Mouse (Mus musculus): ENCODE measurements around the gene Clec4a4. TPM values are rescaled to one million over a fixed set of nuclear protein-coding genes. Genes with fewer than 3 reads are reported as not detected.
"Not testable (repeated sequence)": the region's sequence is repeated elsewhere in the genome, so short reads cannot be mapped to it uniquely, and the experiment has no call there.

Clec4a4 gene
- not detected in 2 replicates for polyA plus RNA-seq (2016; fragmentation: Nextera tagmentation; extraction: Ambion mirVana)

DNA sequence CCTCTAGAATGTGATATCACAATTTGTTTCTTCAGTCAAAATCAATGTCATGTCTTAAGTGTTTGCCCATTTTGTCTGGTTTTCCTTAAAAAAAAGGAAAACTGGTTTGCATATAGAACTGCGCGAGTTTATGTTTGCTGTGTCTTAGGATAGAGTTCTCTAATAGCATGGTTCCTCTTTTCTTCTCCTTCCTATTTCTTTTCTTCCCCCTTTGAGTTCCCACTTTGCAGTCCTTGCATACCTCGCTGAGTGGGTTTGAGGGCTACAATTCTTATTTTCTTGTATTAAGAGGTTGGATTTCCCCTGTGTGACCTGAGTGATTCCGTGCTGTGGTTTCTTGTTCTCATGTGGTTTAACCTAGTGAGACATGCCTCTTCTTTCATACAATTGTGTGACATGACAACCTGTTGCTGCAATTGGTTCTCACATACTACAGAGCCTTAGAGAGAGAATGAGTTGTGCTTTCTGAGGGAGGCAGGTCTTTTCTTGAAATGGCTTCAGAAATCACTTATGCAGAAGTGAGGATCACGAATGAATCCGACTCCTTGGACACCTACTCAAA lies at the start of gene Clec4a4:
TSS of gene Clec4a4 (plus strand) at position 492 of the 562 bp plus-strand sequence.
- DNase-seq (ENCODE audit: low spot score): no peak
- no peaks in the 10 kb centered on the region for H3K9me3 ChIP-seq
- 76% methylated on average over 6 of the region's 6 CpGs for WGBS
- H3K27ac ChIP-seq: no peak within 1 kb of the TSS
- no peaks in the 10 kb centered on the region for H3K4me1 ChIP-seq
- no peaks in the 10 kb centered on the region for H3K27me3 ChIP-seq (ENCODE audit: insufficient read depth, poor library complexity, severe bottlenecking)
- no peak within 1 kb of the TSS for H3K4me3 ChIP-seq
- no peaks in the 10 kb centered on the region for H3K36me3 ChIP-seq

DNA sequence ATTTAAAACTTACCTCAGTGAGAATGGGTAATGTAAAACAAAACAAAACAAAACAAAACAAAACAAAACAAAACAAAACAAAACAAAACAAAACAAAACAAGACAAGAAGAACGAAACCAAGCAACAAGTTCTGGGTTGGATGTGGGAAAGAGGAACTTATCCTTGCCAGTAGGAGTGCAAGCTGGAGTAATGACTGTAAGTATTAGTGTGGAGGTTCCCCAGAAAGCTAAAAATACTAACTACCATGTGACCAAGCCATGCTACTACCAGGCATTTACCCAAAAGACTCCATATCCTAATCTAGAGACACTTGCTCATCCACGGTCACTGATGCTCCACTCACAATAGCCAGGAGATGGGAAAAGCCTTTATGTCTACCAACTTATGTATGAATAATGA lies 43.4 kb upstream of the Clec4a4 start:
- H3K27ac ChIP-seq: no peak overlapping the region
- 83% methylated on average over 2 of the region's 2 CpGs for WGBS
- no peaks in the 10 kb centered on the region for H3K9me3 ChIP-seq
- no peak for DNase-seq (ENCODE audit: low spot score)
- no peaks in the 10 kb centered on the region for H3K27me3 ChIP-seq (ENCODE audit: insufficient read depth, poor library complexity, severe bottlenecking)
- no peak overlapping the region for H3K4me3 ChIP-seq
- H3K4me1 ChIP-seq: no peaks in the 10 kb centered on the region
- no peaks in the 10 kb centered on the region for H3K36me3 ChIP-seq

GRCm38 (mm10) chr6:122952401-122952800 lies 37.8 kb upstream of the Clec4a4 start, which contains the start of gene Clec4a3:
Gene Clec4a3, plus strand, starts transcription at chr6:122952515.
- Histone ChIP-seq H3K9me3 (no peaks in the 10 kb centered on the region), H3K36me3 (no peaks in the 10 kb centered on the region), H3K4me3 (no peak within 1 kb of the TSS), H3K4me1 (no peaks in the 10 kb centered on the region), H3K27me3 (ENCODE audit: insufficient read depth, poor library complexity, severe bottlenecking) (no peaks in the 10 kb centered on the region), H3K27ac (no peak within 1 kb of the TSS)
- WGBS: 76% methylated on average over 8 of the region's 8 CpGs
- DNase-seq (ENCODE audit: low spot score): no peak

DNA sequence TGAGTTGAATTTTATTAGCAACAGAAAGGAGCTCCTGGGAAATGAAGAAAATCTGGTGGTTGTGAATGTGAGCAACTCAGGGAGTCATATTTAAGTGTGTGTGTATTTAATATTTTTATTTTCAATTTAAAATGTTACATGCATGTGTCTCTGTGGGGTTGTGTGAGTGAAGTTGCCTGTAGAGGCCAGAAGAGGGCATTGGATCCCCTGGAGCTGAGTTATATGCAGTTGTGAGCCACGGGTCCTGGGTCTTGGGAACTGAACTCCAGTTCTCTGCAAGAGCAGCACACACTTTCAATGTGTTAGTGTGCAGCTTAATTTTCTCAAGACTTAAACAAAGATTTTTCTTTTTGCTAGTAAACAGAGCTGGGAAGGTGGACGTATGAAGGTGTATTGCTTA lies 25.6 kb upstream of the Clec4a4 start:
- H3K27me3 ChIP-seq (ENCODE audit: insufficient read depth, poor library complexity, severe bottlenecking): no peaks in the 10 kb centered on the region
- WGBS: 72% methylated on average over 2 of the region's 2 CpGs
- H3K36me3 ChIP-seq: no peaks in the 10 kb centered on the region
- no peaks in the 10 kb centered on the region for H3K4me1 ChIP-seq
- no peak overlapping the region for H3K4me3 ChIP-seq
- no peak for DNase-seq (ENCODE audit: low spot score)
- no peak overlapping the region for H3K27ac ChIP-seq
- H3K9me3 ChIP-seq: no peaks in the 10 kb centered on the region

GRCm38 (mm10) chr6:122969048-122969447 lies 21.1 kb upstream of the Clec4a4 start:
- 73% methylated on average over 2 of the region's 2 CpGs for WGBS
- H3K9me3 ChIP-seq: no peaks in the 10 kb centered on the region
- H3K27ac ChIP-seq: no peak overlapping the region
- H3K4me1 ChIP-seq: no peaks in the 10 kb centered on the region
- no peaks in the 10 kb centered on the region for H3K36me3 ChIP-seq
- no peaks in the 10 kb centered on the region for H3K27me3 ChIP-seq (ENCODE audit: insufficient read depth, poor library complexity, severe bottlenecking)
- H3K4me3 ChIP-seq: no peak overlapping the region
- DNase-seq (ENCODE audit: low spot score): no peak

- 77% methylated on average over 2 of the region's 2 CpGs for WGBS
- not testable (repeated sequence) for H3K4me1 ChIP-seq; H3K9me3 ChIP-seq; H3K4me3 ChIP-seq; H3K36me3 ChIP-seq; H3K27me3 ChIP-seq (ENCODE audit: insufficient read depth, poor library complexity, severe bottlenecking); DNase-seq (ENCODE audit: low spot score); H3K27ac ChIP-seq
These were observed 14.5 kb downstream of the Clec4a4 start for GRCm38 (mm10) chr6:123004696-123005095.

- WGBS: 41% methylated on average over 1 of the region's 1 CpGs
- no peak overlapping the region for H3K4me3 ChIP-seq
- H3K9me3 ChIP-seq: no peaks in the 10 kb centered on the region; the same call in 1 of the 2 replicates
- no peaks in the 10 kb centered on the region for H3K4me1 ChIP-seq
- no peaks in the 10 kb centered on the region for H3K27me3 ChIP-seq (ENCODE audit: insufficient read depth, poor library complexity, severe bottlenecking)
- no peaks in the 10 kb centered on the region for H3K36me3 ChIP-seq
- no peak overlapping the region for H3K27ac ChIP-seq
- no peak for DNase-seq (ENCODE audit: low spot score)
These were observed 15.4 kb downstream of the Clec4a4 start for GRCm38 (mm10) chr6:123005591-123005990.

- WGBS: 71% methylated on average over 2 of the region's 2 CpGs
- 0 out of 2 replicates have a peak, but pooled peaks cover 9% of the 10 kb centered on the region for H3K9me3 ChIP-seq
- no peak for DNase-seq (ENCODE audit: low spot score)
- H3K4me3 ChIP-seq: no peak within 1 kb of the TSS
- H3K27me3 ChIP-seq (ENCODE audit: insufficient read depth, poor library complexity, severe bottlenecking): no peaks in the 10 kb centered on the region
- H3K4me1 ChIP-seq: no peaks in the 10 kb centered on the region
- no peaks in the 10 kb centered on the region for H3K36me3 ChIP-seq
- no peak within 1 kb of the TSS for H3K27ac ChIP-seq
These were observed 59.7 kb downstream of the Clec4a4 start, which contains the start of gene Clec4b1 for GRCm38 (mm10) chr6:123049742-123050372. Gene Clec4b1, plus strand, starts transcription at chr6:123049962.

Other genes with a start within 250 kb of the Clec4a4 start
- 55.8 and 85.3 TPM in 2 replicates for gene Slc2a3, start 188.7 kb upstream of the Clec4a4 start, polyA plus RNA-seq (2016; fragmentation: Nextera tagmentation; extraction: Ambion mirVana)
- 4.8 and 4.9 TPM in 2 replicates for gene Foxj2, start 170.5 kb upstream of the Clec4a4 start, polyA plus RNA-seq (2016; fragmentation: Nextera tagmentation; extraction: Ambion mirVana)
- gene C3ar1, start 134.2 kb upstream of the Clec4a4 start, polyA plus RNA-seq (2016; fragmentation: Nextera tagmentation; extraction: Ambion mirVana): 0.74 and 0.85 TPM in 2 replicates
- gene Necap1, start 115.9 kb upstream of the Clec4a4 start, polyA plus RNA-seq (2016; fragmentation: Nextera tagmentation; extraction: Ambion mirVana): 61.5 and 70.6 TPM in 2 replicates
- 0.27 and 0.63 TPM in 2 replicates for gene Clec4a1, start 68.5 kb upstream of the Clec4a4 start, polyA plus RNA-seq (2016; fragmentation: Nextera tagmentation; extraction: Ambion mirVana)
- 0.11 TPM in 1 of 2 replicates, not detected in the other for gene Clec4a3, start 37.9 kb upstream of the Clec4a4 start, polyA plus RNA-seq (2016; fragmentation: Nextera tagmentation; extraction: Ambion mirVana)
- gene Clec4b1, start 59.6 kb downstream of the Clec4a4 start, polyA plus RNA-seq (2016; fragmentation: Nextera tagmentation; extraction: Ambion mirVana): not detected in 2 replicates
- gene Clec4a2, start 116.1 kb downstream of the Clec4a4 start, polyA plus RNA-seq (2016; fragmentation: Nextera tagmentation; extraction: Ambion mirVana): not detected in 2 replicates
- gene Clec4b2, start 182.5 kb downstream of the Clec4a4 start, polyA plus RNA-seq (2016; fragmentation: Nextera tagmentation; extraction: Ambion mirVana): not detected in 2 replicates
- 0.24 TPM in 1 of 2 replicates, not detected in the other for gene Clec4n, start 239.5 kb downstream of the Clec4a4 start, polyA plus RNA-seq (2016; fragmentation: Nextera tagmentation; extraction: Ambion mirVana)

Data from heart, embryonic 10.5 days (tissue).